Mouse (Mus musculus) regulatory T cell (primary cell): ENCODE measurements at regions not wholly inside any gene's neighbourhood (a gene's known extent, or its start where the extent isn't known, plus 50 kb on each side); places are given as distances from the start of the nearest gene placed in this dataset.

Experiments used
- in situ Hi-C: fragments of 300-600 bp; cut with MboI, MseI; formaldehyde crosslinking; loops from one replicate; pipeline ENCODE4 v1.15.1; 2025; ENCODE audit warnings: high pct_unique_total_duplicates

DNA sequence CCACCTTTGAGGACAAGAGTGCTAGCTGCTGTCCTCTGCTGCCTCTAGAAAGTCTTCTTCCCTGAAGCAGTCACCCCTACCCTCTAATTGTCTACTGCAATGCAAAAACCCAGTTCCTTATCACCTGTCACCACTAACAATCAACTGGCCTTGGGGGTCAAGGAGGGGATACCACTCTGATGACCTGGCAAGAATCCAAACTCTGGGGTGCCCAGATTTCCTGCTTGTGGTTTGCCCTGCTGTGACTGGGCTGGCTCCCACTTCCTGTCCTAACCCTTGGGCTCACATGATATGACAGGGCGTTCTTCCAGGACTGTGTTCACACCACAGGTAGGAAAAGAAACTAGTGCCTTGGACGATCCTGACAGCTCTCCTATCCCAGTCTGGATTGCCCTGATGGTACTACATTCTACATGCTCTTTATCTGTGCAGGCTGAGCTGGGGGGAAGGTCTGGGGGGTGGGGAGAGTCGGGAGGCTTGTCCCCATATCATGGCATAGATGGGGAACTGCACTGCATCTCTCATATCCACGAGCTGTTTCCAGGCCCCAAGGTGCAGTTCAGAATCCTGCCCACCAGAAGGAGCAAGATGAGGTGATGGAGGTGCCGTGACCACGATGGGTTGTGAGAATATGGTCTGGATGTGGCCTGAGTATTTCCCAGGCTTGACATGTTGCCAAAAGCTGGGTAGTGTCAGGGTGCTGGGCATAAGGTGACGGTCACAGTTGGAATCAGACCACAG lies 81.0 kb downstream of the Maf start:
- in situ Hi-C loops: no loop called here

DNA sequence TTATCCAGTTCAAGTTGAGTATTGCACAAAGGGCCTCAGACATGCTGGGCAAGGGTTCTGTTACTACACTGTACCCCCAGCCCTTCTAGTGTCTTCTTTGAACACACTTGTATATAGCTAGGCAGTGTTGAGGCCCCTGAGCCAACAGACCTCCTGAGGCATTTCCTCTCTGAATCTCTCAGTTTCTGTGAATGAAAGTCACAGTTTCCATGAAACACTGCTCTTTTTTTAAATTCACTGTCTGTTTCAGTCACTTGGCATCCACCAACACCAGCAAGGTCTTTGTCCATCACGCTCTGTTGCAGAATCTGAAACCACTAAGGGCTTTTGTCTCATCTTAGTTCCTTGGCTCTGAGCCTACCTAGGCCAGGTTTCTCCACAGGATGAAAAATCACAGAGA lies 82.5 kb downstream of the Maf start:
- in situ Hi-C loops: no loop called here

DNA sequence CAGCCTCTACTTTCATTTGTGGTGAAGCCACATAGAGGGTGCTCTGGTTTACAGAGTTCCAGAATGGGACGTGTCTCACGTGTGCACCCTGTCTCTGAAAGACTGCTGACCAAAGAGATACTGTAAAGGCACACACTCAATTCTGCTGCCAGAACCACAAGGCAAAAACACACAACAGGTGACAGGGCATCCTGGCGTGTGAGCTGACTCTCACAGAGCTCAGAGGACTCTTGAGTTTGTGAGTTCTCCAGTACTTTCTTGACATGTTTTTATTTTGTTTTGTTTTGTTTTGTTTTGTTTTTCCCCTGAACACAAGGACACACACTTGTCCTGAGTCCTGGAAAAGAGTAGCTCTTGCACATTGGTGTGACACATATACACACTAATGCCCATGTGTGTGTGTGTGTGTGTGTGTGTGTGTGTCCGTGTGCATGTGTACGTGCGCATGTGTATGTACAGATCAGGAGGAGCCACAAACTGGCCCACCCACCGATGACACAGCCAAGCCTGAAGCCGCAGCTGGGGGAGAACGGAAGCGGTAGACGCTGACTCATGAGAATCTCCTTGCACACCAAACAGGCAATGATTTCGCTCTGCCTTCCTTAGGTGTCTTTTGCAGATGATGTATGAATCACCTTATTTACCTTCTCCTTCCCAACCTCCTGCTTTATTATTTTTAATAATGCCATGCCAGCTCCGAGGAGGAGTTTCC lies 89.4 kb downstream of the Maf start:
- in situ Hi-C loops: no loop called here

DNA sequence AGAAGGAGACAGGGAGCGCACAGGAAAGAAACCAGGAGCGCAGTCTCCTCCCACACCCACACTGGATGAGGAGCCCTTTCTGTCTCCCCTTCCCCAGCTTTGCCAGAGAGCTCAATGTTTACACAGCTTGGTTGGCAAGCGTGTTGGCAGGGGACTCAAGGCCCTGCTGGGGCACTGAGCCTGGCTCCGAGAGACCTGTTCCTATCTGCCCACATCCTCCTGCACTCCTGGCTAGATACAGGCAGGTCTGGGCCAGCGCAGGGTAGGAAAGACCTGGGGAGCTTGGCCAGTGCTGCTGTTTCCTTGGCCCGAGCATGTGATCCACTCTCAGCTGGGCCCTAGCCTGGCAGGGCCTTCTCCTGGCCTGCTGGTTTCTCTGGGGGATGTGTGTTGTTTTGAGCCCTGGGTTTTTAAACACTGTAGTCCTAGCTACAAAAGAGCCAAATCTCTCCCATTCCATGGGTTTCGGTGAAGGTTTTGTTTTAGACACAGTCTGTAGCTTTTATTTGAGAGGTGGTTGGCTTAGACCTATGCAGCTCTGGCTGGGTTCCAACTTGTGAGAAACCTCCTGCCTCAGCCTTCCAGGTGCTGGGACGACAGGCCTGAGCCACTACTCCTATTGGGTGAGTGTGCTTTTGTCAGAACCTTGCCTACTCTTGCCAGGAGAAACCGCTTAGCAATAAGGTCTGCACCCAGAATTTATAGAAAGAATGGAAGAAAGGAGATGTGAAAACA lies 90.6 kb downstream of the Maf start:
- in situ Hi-C loops: no loop called here

DNA sequence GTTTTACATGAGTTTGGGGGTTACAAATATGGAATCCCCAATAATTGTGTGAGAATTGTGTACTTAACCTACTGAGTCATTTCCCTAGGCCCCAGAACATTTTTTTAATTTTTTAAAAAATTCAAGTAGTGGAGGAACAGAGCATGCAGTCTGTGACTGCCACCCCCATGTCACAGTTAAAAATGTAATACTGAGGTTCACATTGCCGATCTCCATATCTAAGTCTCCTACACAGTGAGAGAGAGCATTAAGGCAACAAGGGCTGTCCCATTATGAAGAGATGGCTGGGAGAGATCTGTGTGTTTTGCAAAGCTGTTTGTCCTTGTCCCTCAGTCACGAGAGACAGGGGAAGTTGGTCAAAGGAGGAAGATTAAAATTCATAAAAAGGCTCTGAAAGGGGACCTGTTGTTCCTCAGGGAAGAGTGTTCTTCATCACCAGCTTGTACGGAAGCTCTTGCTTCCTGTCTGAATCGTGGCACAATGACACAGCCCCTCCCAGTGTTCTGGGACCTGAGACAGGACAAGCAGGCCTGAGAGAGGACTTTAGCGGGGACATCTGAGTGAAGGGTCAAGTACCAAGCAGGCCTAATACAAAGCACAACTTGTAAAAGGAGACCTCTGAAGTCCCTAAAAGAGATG lies 93.5 kb downstream of the Maf start:
- in situ Hi-C loops: no loop called here

DNA sequence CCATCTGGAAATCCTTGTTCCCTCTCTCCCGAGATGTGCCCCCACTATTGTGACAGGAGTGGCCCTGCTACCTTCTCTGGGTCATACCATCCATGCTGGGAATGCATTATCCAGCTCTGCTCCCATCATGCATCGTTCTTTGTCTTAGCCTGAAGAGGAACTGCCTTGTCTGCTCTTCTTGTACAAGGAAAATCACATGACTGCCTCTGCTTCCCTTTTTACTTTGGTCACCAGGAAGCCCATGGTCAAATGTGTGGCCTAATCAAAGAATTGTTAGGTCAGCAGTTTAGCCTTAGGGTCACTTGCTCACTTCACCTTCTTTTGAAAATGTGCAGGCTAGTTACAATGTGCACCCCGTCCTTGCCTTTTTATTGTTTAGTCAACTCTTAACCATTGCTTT lies 95.5 kb downstream of the Maf start:
- in situ Hi-C loops: no loop called here

DNA sequence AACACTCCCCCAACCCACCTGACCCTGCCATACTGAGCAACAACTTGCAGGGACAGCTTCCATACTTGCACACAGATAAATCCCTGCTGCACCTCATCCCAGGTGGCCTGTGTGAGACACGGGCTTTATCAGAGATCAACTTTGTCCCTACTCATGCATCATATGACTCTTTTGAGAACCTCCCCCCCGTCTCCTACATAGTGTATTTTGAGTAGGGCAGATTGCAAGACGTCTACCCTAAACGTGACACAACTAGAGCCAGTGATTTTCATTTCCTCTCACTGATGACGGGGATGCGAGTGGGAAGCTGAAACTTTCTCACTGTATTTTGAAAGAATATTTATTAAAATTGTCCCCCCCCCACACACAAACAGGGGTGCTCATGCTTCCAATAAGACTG lies 107.8 kb downstream of the Maf start:
- in situ Hi-C loops: no loop called here

DNA sequence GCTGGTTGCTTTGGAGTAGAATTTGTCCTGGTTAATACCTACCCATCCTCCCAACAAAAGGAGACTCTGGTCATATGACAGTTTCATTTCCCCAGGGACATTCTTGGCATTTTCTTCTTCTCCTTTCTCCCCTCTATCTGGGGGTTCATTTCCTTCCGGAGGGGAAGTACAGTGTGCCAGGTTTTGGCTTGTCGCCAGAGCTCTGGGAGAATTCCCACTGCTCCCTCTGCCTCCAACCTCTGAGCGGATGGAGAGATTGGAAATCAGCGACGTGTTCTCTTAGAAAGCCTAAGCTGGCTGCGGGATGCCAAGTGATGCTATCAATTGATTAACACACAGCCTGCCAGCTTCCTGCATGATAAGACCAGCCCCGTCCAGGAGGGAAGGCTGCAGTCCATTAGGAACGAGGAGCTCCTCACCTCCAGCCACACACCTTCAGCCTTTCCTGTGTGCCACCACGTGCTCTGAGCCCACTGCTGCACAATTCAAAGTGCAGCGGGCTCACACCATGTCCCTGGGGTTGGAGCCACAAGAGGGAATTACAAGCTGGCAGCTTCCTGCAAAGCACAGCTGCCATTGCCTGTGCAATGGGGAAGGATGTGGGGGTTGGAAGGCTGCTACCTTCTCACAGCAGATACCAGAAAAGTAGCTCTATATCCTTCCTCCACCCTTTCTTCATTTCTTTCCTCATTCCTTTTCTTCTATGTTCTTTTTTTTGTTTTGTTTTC lies 110.2 kb downstream of the Maf start:
- in situ Hi-C loops: no loop called here

DNA sequence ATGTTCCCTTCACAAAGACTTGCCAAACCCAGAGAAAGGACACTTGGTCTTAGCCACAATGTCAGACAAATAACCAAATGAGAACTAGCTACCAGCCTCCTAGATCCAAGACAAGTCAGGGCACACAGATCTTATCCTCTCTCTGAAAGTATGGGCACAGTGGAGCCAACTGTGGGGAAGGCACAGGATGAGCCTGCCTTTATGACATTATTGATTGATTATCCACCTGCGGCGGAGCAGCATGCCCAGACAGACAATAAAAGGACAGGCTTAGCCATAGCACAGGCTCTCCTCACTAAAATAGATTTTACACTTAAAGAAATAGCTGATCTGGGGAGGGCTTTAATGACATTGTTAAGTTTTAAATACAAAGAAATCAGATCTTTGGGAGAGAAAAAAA lies 117.9 kb downstream of the Maf start:
- in situ Hi-C loops: no loop called here

DNA sequence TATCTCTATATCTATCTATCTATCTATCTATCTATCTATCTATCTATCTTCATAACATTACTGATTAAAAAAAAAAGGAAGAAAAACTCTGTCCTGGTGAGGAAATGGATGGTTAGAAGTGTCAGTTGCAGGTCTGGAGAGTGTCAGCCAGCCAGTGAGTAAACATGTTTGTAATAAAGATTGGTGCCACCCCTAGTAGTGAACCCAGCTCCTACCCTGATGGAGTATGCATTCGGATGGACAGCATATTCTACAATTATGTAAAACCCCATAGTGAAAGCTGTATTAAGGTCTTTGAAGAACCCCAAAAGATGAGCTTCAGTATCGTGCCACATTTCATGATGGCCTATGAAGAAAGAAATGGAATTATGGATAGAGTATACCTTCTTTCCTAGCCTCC lies 118.5 kb downstream of the Maf start:
- in situ Hi-C loops: no loop called here

DNA sequence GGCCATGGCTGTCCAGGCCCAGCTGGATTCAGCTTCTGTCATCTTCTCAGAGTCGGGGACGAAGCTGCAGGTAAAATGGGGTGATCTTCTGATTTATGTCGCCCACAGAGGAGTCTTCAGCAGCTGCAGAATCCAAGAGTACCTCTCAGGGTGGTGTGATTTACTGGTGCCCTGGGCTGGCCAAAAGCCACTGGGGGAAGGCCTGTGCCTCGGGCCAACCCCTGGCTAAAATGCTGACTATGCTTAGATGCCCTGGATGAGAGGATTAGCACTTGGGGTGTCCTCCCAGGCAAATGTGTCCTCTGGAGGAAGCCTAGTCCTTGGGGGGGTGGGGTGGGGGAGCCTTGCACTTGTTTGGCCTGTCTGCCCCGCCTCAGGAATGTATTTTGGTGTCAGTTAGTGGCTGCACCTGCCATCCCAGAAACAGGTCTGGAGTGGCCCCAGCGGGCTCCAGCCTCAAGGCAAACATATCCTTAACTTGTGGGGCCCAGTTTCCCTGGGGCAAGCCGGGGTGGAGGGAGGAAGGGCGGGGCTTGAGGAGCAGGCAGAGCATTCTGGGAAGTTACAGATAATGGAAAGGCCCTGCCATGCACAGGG lies 123.2 kb downstream of the Maf start:
- in situ Hi-C loops: no loop called here

DNA sequence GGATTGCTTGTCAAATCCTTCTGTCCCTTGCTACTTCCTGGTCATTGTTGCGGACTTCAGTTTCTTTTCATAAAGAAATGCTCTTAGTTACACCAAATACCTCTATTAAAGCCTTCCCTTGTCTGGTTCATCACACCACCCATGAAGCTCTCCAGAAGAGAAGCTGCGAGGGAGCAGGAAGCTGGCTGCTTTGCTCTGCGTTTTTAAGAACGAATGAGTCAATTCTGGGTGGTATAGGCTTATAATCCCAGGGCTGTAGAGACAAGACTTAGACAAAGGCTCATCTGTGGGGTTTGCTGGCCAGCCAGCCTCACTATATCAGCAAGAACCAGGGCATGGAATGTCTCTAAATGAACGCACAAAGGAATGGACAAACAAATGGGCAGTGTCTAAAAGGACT lies 124.4 kb downstream of the Maf start:
- in situ Hi-C loops: no loop called here

DNA sequence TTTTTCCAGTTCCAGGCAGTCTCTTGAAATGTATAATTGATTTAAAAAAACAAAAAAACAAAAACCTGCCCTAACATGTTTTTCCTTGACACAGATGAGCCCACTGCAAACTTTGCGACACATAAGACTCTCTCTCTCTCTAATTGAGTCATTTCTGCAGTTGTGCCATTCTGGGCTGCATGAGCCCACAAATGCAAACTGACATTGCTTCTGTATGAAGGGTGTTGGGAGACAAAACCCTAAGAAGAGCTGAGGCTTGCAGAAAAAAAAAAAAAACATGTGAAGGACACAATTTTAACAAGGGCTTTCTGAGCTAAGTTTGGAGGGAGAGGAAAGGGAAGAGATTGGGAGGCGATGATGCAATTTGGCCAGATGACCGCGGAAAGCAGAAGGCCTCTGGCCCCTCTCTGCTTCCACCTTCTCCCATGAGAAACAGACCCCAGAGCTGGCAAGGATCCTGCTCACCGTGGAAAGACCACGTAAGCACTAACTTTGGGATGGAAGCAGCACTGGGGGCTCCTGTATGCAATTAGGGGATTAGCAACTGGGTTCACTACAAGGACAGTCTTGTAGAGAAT lies 125.6 kb downstream of the Maf start:
- in situ Hi-C loops: no loop called here

DNA sequence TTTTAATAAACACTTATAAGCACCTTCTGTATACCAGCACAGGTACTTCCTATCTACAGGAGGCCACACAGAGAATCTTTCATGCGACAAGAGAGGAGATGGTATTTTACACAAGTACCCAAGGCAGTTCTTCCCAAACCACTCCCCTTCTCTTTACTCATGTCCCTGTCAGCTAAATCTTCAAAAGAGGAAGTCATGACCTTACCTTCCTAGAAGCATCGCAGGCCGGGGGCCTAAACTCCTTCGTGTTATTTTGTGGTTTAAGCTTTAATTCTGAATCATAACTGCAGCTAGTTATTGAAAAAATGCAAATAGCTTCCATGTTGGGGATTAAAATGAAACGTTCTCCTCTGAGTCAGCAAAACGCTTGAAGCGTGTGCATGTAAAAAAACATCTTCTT lies 139.2 kb downstream of the Maf start:
- in situ Hi-C loops: no loop called here

DNA sequence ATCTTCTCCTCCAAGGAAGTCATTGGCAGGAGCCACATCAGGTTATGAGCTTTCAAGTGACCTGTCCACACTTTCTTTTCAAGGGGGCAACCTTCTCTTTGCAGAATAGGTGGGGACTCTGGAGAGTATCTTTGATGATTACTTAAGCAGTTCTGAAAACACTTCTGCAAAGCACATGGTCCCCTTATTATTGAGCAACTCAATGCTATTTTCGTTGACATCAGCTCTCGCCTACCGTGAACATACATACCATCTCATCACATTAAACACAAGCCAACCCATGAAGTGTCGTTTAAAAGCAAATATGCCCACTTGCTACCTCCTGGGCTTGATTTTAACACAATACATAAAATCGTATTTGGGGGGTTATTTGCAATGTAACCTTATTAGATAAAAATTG lies 141.8 kb downstream of the Maf start:
- in situ Hi-C loops: no loop called here

DNA sequence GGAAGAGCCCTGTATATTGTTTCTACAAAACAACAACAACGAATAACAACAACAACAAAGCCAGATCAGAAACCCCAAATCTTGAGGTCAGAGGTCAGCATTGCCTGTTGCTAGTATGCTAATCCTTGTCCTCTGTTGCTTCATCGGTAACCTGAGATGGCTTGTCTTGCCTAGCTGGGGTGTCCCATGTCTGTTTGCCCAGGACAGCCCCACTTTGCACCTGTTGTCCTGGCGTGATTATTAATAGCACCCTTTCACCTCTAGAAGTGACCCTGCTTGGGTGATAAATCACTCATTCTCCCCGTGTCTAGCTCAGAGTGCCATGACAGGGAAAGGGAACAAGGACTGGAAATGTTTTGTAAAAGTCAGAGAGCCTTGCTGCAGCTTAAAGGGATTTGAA lies 145.2 kb downstream of the Maf start:
- in situ Hi-C loops: no loop called here

DNA sequence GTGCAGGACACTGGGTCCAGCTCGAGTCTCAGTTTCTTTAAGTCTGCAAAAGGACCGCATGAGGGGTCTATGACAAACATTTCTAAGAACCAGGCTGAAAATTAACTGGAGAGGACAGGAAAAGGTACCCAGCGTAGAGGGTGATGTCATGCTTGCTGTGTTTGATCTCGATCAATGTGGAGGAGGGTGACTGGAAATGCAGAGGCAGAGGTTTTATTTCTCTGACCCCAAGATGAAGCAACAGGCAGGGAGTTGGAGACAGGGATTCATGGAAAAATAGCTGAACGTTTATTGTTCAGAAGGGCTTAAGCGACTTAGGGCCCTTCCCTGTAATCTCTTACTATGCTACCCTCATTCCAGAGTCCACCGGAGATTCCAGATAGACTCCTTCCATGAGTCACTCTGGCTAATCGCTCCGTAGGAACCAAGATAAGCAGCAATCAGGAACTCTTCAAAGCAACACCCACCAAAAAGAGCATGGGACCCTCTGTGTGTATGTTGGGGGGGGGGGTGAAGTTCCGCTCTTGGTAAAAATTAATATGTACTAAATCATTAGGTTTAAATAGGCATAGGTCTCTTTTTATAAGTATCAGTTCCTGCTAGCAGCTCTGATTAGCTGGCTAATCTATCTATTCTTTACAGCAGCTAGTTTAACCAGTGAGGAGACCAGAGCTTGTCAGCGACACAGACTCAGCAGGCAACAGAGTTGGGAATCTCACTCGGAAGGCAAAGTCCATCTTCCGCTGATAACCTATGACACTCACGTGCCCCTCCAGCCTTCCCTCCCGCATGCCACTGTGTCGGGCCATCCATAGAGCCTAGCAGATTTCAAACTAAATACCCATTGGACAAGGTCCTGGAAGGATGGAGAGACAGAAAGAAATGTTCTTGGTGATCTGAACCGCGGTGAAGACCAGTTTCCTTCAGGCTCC lies 146.3 kb downstream of the Maf start:
- in situ Hi-C loops: no loop called here

DNA sequence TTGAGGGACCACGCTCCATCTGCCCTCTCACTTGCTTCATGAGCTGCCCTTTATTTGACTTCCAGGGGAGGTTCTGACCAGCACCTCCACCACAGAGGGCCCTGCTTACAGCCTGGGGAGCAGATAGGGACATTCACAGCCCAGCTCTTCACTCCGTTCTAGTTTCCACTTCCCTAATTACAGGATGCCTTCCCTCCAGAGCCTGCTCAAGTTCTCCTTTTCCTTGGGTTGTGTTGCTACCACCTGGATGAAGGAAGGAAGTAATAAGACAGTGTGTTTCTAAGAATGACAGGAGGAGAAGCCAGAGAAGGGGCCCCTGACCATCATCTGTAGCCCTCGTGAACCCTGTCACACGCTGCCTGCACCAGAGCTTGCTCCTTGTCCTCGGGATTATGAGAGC lies 152.1 kb downstream of the Maf start:
- in situ Hi-C loops: no loop called here

DNA sequence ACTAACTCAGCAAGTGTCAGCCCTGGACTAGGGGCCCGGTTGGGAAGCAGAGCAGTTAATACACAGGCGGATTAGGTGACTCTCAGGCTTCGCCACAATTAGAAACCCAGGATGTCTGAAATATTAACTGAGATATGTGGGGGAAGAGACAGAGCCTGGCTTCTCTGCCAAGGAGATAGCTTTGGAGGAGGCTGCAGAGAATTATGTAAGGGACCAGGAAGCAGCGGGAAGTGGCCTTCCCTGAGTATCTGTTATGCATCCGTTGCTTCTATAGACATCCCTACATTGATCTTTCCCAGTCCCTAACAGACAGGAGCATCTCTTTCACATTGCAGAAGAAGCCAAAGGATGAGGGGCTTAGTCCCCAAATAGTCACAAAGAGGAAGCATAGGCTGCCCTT lies 153.4 kb downstream of the Maf start:
- in situ Hi-C loops: no loop called here

DNA sequence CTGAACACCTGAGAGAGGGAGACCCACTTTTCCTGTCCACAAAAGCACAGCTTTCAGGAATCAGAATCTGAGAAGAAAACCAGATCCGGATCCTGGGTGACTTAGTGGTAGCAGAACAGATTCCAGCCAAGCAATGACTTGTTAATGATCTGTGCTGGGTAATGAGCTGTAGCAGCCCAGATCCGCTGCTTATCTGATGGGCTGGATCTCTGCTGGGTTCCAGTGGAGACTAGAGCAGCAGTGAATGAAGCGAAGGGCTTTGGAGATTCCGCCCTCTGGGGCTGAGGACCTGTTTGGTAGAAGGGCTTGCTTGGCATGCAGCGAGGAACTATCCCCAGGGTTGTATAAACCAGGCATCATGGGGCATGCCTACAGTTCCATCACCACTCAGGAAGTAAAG lies 156.3 kb downstream of the Maf start:
- in situ Hi-C loops: no loop called here
